Mouse (Mus musculus) embryonic facial prominence, embryonic 11.5 days (tissue): ENCODE data around the gene Vsx1. TPM values are rescaled to one million over a fixed set of nuclear protein-coding genes. Genes with fewer than 3 reads are reported as not detected.

ENCODE experiments used
- ATAC-seq: fragments of 200-750 bp; cut with Nextera tagmentation; replicated peaks from 2 replicates; pipeline ENCODE4 v1.8.0; 2017; ENCODE audit warnings: low read depth; ENCODE audit not compliant: insufficient number of reproducible peaks, low FRiP score, low TSS enrichment
- DNase-seq: peaks from one replicate; pipeline ENCODE4 v3.0.0-alpha.2; 2015; ENCODE audit warnings: low spot score
- H3K27ac ChIP-seq: fragments of 300-500 bp; sonication (generic); replicated peaks from 2 replicates; pipeline ENCODE4 v1.5.1; 2014; ENCODE audit warnings: mild to moderate bottlenecking, low read depth, low read length, control low read depth
- H3K27me3 ChIP-seq: fragments of 300-500 bp; sonication (generic); 2 replicates; pipeline ENCODE4 v1.6.1; 2014; ENCODE audit warnings: mild to moderate bottlenecking, low read length, moderate library complexity, mixed read lengths; ENCODE audit not compliant: control insufficient read depth, insufficient read depth
- H3K36me3 ChIP-seq: fragments of 300-500 bp; sonication (generic); replicated peaks from 2 replicates; pipeline ENCODE4 v1.6.1; 2014; ENCODE audit warnings: low read depth, mild to moderate bottlenecking, low read length, moderate library complexity, mixed read lengths; ENCODE audit not compliant: control insufficient read depth, insufficient read depth
- H3K4me1 ChIP-seq: fragments of 300-500 bp; sonication (generic); 2 replicates; pipeline ENCODE4 v1.6.1; 2014; ENCODE audit warnings: low read length, mixed read lengths; ENCODE audit not compliant: control insufficient read depth, insufficient read depth
- H3K4me2 ChIP-seq: fragments of 300-500 bp; sonication (generic); 2 replicates; pipeline ENCODE4 v1.6.1; 2014; ENCODE audit warnings: low read depth, mild to moderate bottlenecking, control low read depth, low read length, moderate library complexity
- H3K4me3 ChIP-seq: fragments of 300-500 bp; sonication (generic); 2 replicates; pipeline ENCODE4 v1.5.1; 2014; ENCODE audit warnings: low read depth, low read length, control low read depth
- H3K9ac ChIP-seq: fragments of 300-500 bp; sonication (generic); replicated peaks from 2 replicates; pipeline ENCODE4 v1.6.1; 2014; ENCODE audit warnings: mild to moderate bottlenecking, control low read depth, low read length
- H3K9me3 ChIP-seq: fragments of 300-500 bp; sonication (generic); replicated peaks from 2 replicates; pipeline ENCODE4 v1.6.1; 2016; ENCODE audit warnings: mild to moderate bottlenecking, low read length, inconsistent platforms, mixed read lengths; ENCODE audit not compliant: control insufficient read depth
- WGBS: fragments of 180-500 bp; shearing (Covaris S2); extraction: QIAGEN DNeasy Blood & Tissue Kit; methylation state at CpG from one replicate; pipeline ENCODE4 v1.1.7; 2014; 5-methylcytosine and 5-hydroxymethylcytosine counted together
- polyA plus RNA-seq: library from polyadenylated mRNA; unstranded; fragments of >200 nt; fragmentation: Nextera tagmentation; extraction: Ambion mirVana; gene quantifications from 2 replicates; pipeline ENCODE4 v1.2.1, GENCODE M21; 2014

Vsx1 gene
- polyA plus RNA-seq, 1 experiment from 2014 or later: not detected

- WGBS: 58% methylated on average over 10 of the region's 10 CpGs
- DNase-seq: no peak
- H3K4me2 ChIP-seq: no peak overlapping the region
These were observed 23.4 kb downstream of the Vsx1 start for GRCm38 (mm10) chr2:150665534-150666451.

GRCm38 (mm10) chr2:150665006-150665405 lies 24.2 kb downstream of the Vsx1 start:
- H3K4me2 ChIP-seq: no peak overlapping the region
- H3K4me3 ChIP-seq: no peak overlapping the region
- no peaks in the 10 kb centered on the region for H3K36me3 ChIP-seq
- H3K27me3 ChIP-seq: peaks cover 8% of the 10 kb centered on the region; the same call in 1 of the 2 replicates
- whole genome bisulfite sequencing: 70% methylated on average over 2 of the region's 2 CpGs
- H3K9ac ChIP-seq: no peak overlapping the region
- no peaks in the 10 kb centered on the region for H3K4me1 ChIP-seq
- H3K27ac ChIP-seq: no peak overlapping the region
- DNase-seq (no peak), ATAC-seq (no peak)
- no peaks in the 10 kb centered on the region for H3K9me3 ChIP-seq

More at GRCm38 (mm10) chr2:150665534-150666451, 23.4 kb downstream of the Vsx1 start:
- Histone ChIP-seq H3K27ac (no peak overlapping the region), H3K36me3 (no peaks in the 10 kb centered on the region), H3K9ac (no peak overlapping the region), H3K4me1 (no peaks in the 10 kb centered on the region), H3K27me3 (peaks cover 8% of the 10 kb centered on the region; the same call in 1 of the 2 replicates), H3K4me3 (no peak overlapping the region), H3K9me3 (no peaks in the 10 kb centered on the region)
- no peak for ATAC-seq

- DNase-seq (no peak), ATAC-seq (no peak)
- Histone ChIP-seq H3K4me1 (no peaks in the 10 kb centered on the region), H3K27ac (no peak overlapping the region), H3K27me3 (peaks cover 8% of the 10 kb centered on the region; the same call in 1 of the 2 replicates), H3K36me3 (no peaks in the 10 kb centered on the region), H3K9ac (no peak overlapping the region), H3K4me3 (no peak overlapping the region), H3K4me2 (no peak overlapping the region), H3K9me3 (no peaks in the 10 kb centered on the region)
- WGBS: 81% methylated on average over 5 of the region's 5 CpGs
These were observed 24.8 kb downstream of the Vsx1 start for GRCm38 (mm10) chr2:150664152-150664920.

GRCm38 (mm10) chr2:150663255-150663654 lies 25.9 kb downstream of the Vsx1 start:
- Histone ChIP-seq H3K9me3 (no peaks in the 10 kb centered on the region), H3K36me3 (no peaks in the 10 kb centered on the region), H3K4me3 (no peak overlapping the region), H3K9ac (no peak overlapping the region), H3K4me1 (no peaks in the 10 kb centered on the region), H3K27ac (no peak overlapping the region), H3K4me2 (no peak overlapping the region), H3K27me3 (peaks cover 8% of the 10 kb centered on the region; the same call in 1 of the 2 replicates)
- WGBS: 78% methylated on average over 9 of the region's 9 CpGs
- ATAC-seq (no peak), DNase-seq (no peak)

- 79% methylated on average over 2 of the region's 2 CpGs for WGBS
- no peak overlapping the region for H3K4me3 ChIP-seq
These were observed 27.2 kb downstream of the Vsx1 start for GRCm38 (mm10) chr2:150662007-150662406.

GRCm38 (mm10) chr2:150660668-150661451 lies 28.3 kb downstream of the Vsx1 start:
- no peak overlapping the region for H3K9ac ChIP-seq
- H3K27ac ChIP-seq: no peak overlapping the region
- no peaks in the 10 kb centered on the region for H3K36me3 ChIP-seq
- no peak for DNase-seq
- 84% methylated on average over 5 of the region's 5 CpGs for WGBS
- no peak overlapping the region for H3K4me2 ChIP-seq
- H3K9me3 ChIP-seq: no peaks in the 10 kb centered on the region
- H3K27me3 ChIP-seq: no peaks in the 10 kb centered on the region
- no peaks in the 10 kb centered on the region for H3K4me1 ChIP-seq
- no peak for ATAC-seq
- H3K4me3 ChIP-seq: no peak overlapping the region

More at GRCm38 (mm10) chr2:150662007-150662406, 27.2 kb downstream of the Vsx1 start:
- DNase-seq: no peak
- Histone ChIP-seq H3K36me3 (no peaks in the 10 kb centered on the region), H3K27ac (no peak overlapping the region), H3K9me3 (no peaks in the 10 kb centered on the region), H3K4me1 (no peaks in the 10 kb centered on the region), H3K27me3 (0 out of 2 replicates have a peak, but pooled peaks cover 4% of the 10 kb centered on the region), H3K9ac (no peak overlapping the region), H3K4me2 (no peak overlapping the region)
- ATAC-seq: no peak

- Histone ChIP-seq H3K9ac (no peak overlapping the region), H3K4me3 (no peak overlapping the region), H3K9me3 (no peaks in the 10 kb centered on the region), H3K36me3 (no peaks in the 10 kb centered on the region), H3K27me3 (no peaks in the 10 kb centered on the region), H3K4me1 (no peaks in the 10 kb centered on the region), H3K4me2 (no peak overlapping the region), H3K27ac (no peak overlapping the region)
- DNase-seq: no peak
- ATAC-seq: no peak
- WGBS: 61% methylated on average over 4 of the region's 4 CpGs
These were observed 29.1 kb downstream of the Vsx1 start for GRCm38 (mm10) chr2:150660049-150660448.
